Mouse (Mus musculus) megakaryocyte, embryonic 14.5 days (primary cell): ENCODE measurements around the gene Ttc39b.

Source experiments
- FLI1 ChIP-seq: IDR thresholded peaks from 2 replicates; pipeline ENCODE4 v1.6.1; 2012; ENCODE audit warnings: low read length, inconsistent platforms, mixed read lengths
- GATA1 ChIP-seq: IDR thresholded peaks from 3 replicates; pipeline ENCODE4 v1.6.1; 2012; ENCODE audit warnings: mixed read lengths, low read length, inconsistent platforms, borderline replicate concordance

- TF ChIP-seq GATA1 = no peak
- TF ChIP-seq FLI1 = no peak
Measured at GRCm38 (mm10) chr4:83257279-83258260, 66.5 kb downstream of the Ttc39b start.
